Comparison of ENCODE assay signal across 15 mouse cellular contexts in the genomic region with DNA sequence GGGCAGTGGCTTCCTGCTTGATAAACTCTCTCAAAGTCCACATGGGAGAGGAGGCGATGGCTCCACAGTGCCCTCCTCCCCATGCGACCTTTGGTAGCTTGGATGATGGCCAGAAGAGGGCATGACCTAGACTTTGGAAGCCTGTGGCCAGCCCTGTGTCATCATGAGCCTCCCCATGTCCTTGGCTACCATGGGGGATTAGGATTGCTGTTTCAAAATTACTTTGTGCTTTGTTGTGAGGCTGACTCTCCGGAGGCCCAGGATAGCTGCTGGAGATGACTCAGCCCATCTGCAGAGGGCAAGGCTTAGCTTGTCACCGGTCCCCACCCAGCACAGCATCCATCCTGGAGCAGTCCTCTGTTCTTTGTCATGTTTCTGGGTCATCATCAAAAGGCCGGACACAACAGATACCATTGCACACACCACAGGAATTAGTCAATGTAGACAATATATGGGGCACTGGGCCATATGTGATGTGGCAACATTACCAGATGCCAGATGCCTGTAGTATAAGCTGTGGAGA. TPM values are rescaled to one million over a fixed set of nuclear protein-coding genes. Genes with fewer than 3 reads are reported as not detected.
DNase-seq lines count a peak whose midpoint lies in the region; ATAC-seq and TF ChIP-seq lines count a peak whose summit lies in the region.
"Had no signal": no experiment of that assay in that cellular context is flagged by ENCODE, and none has a peak within 500 bp of the region (broad histone marks: within the 10 kb centered on the region; RNA-seq: fewer than 3 reads in every experiment).

No protein-coding gene starts in this region.

- H3K4me2 ChIP-seq in kidney, embryonic 16.5 days (replicated peaks; ENCODE audit: low read depth, low read length), result no peak overlapping the region
- H3K4me2 ChIP-seq: limb, embryonic 15.5 days; midbrain, embryonic 13.5 days; neural tube, embryonic 13.5 days had no signal

- no peak for TF ChIP-seq POLR2A in small intestine, adult 2 months (IDR thresholded peaks at IDR 0.05; ENCODE audit: low read depth, low read length)

- H3K9ac ChIP-seq in kidney, embryonic 16.5 days (replicated peaks; ENCODE audit: low read length), result no peak overlapping the region
- H3K9ac ChIP-seq: limb, embryonic 15.5 days; midbrain, embryonic 13.5 days; neural tube, embryonic 13.5 days had no signal

- 80% methylated on average over 5 of the region's 5 CpGs for WGBS in kidney, embryonic 16.5 days
- 41% methylated on average over 5 of the region's 5 CpGs for WGBS in small intestine, adult 2 months

- no peaks in the 10 kb centered on the region for H3K9me3 ChIP-seq in kidney, embryonic 16.5 days (ENCODE audit: low read length)
- H3K9me3 ChIP-seq: forebrain, embryonic 10.5 days; hindbrain, embryonic 10.5 days; limb, embryonic 15.5 days; midbrain, embryonic 13.5 days; neural tube, embryonic 13.5 days had no signal

- no peak for TF ChIP-seq CTCF in small intestine, adult 2 months (IDR thresholded peaks at IDR 0.05; ENCODE audit: extremely low read depth, insufficient read length, insufficient replicate concordance, low read depth, low read length)

- H3K27me3 ChIP-seq in kidney, embryonic 16.5 days (ENCODE audit: insufficient read depth, low read length), result no peaks in the 10 kb centered on the region
- H3K27me3 ChIP-seq in small intestine, adult 2 months (ENCODE audit: control insufficient read depth, insufficient read depth, low read length), result no peaks in the 10 kb centered on the region
- H3K27me3 ChIP-seq: limb, embryonic 15.5 days; midbrain, embryonic 13.5 days; neural tube, embryonic 13.5 days had no signal

- no peaks in the 10 kb centered on the region for H3K4me1 ChIP-seq in kidney, embryonic 16.5 days (ENCODE audit: insufficient read depth, low read length)
- H3K4me1 ChIP-seq in small intestine, adult 2 months (ENCODE audit: control insufficient read depth, insufficient read depth, insufficient read length, low read length), result peaks cover 13% of the 10 kb centered on the region
- H3K4me1 ChIP-seq: forebrain, embryonic 10.5 days; limb, embryonic 15.5 days; midbrain, embryonic 13.5 days; neural tube, embryonic 13.5 days had no signal

- no peaks in the 10 kb centered on the region for H3K36me3 ChIP-seq in kidney, embryonic 16.5 days (ENCODE audit: insufficient read depth, low read length)
- 0 out of 2 replicates have a peak, but pooled peaks cover under 1% of the 10 kb centered on the region for H3K36me3 ChIP-seq in small intestine, adult 2 months (ENCODE audit: control insufficient read depth, insufficient read depth, low read length)
- H3K36me3 ChIP-seq: forebrain, embryonic 10.5 days; hindbrain, embryonic 10.5 days; limb, embryonic 15.5 days; neural tube, embryonic 13.5 days had no signal

- no peak overlapping the region for H3K27ac ChIP-seq in kidney, embryonic 16.5 days (ENCODE audit: low read length)
- H3K27ac ChIP-seq in small intestine, adult 2 months (ENCODE audit: insufficient read depth, low read depth, low read length), result peak overlapping the region; percentile 82; the same call in 1 of the 2 replicates
- H3K27ac ChIP-seq: forebrain, embryonic 10.5 days; hindbrain, embryonic 10.5 days; limb, embryonic 15.5 days; midbrain, embryonic 13.5 days; neural tube, embryonic 13.5 days had no signal

- peak; percentile 74 for DNase-seq in kidney, adult 18-20 months
- peak; percentile 66 for DNase-seq in adrenal gland, adult 8-10 months
- peak; percentile 76 for DNase-seq in kidney, postnatal 14 days
- DNase-seq in right cerebral cortex, postnatal 25 days, result no peak
- DNase-seq in heart, adult 11 months, result no peak
- DNase-seq: heart, adult 18-20 months; thymus, adult 2 months had no signal

- no peak for ATAC-seq in kidney, embryonic 16.5 days (ENCODE audit: low FRiP score, low TSS enrichment)
- no peak for ATAC-seq in megakaryocyte, adult 5-6 weeks (ENCODE audit: poor library complexity, severe bottlenecking)
- ATAC-seq: midbrain, embryonic 13.5 days had no signal

- H3K4me3 ChIP-seq in kidney, embryonic 16.5 days (ENCODE audit: low read length), result no peak overlapping the region
- no peak overlapping the region for H3K4me3 ChIP-seq in small intestine, adult 2 months (ENCODE audit: low read depth, low read length)
- H3K4me3 ChIP-seq: forebrain, embryonic 10.5 days; hindbrain, embryonic 10.5 days; limb, embryonic 15.5 days; midbrain, embryonic 13.5 days; neural tube, embryonic 13.5 days had no signal

RNA-seq across cellular contexts. Expression of a gene that starts 34.9 kb away (rescaled TPM):
- 0.92 and 1.1 TPM in 2 replicates for polyA plus RNA-seq in kidney, embryonic 16.5 days (2015; fragmentation: Nextera tagmentation; extraction: Ambion mirVana)
- total RNA-seq in adrenal gland, adult 8-10 months (2022), result 10 to 100 TPM in 1 of 4 experiments, 1 to 10 TPM in 3; 2.8 to 10.0 (median 4.6) TPM
- polyA plus RNA-seq in small intestine, adult 2 months (2012; rRNA removed), result 1.2 and 1.7 TPM in 2 replicates
- total RNA-seq in megakaryocyte, adult 5-6 weeks (2015), result 0.66 and 0.91 TPM in 2 replicates
- total RNA-seq in megakaryocyte, adult 5-6 weeks (2017), result 1.1 and 1.5 TPM in 2 replicates

RNA-seq across cellular contexts. Expression of a gene that starts 40.4 kb away (rescaled TPM):
- polyA plus RNA-seq in kidney, embryonic 16.5 days (2015; fragmentation: Nextera tagmentation; extraction: Ambion mirVana), result 8.0 and 8.3 TPM in 2 replicates
- total RNA-seq in adrenal gland, adult 8-10 months (2022), result 10 to 100 TPM; 18.9 to 21.9 (median 20.6) TPM
- polyA plus RNA-seq in small intestine, adult 2 months (2012; rRNA removed), result 2.9 and 5.3 TPM in 2 replicates
- 0.62 and 0.89 TPM in 2 replicates for total RNA-seq in megakaryocyte, adult 5-6 weeks (2015)
- 0.89 and 1.1 TPM in 2 replicates for total RNA-seq in megakaryocyte, adult 5-6 weeks (2017)

RNA-seq across cellular contexts. Expression of a gene that starts 42.3 kb away (rescaled TPM):
- polyA plus RNA-seq in kidney, embryonic 16.5 days (2015; fragmentation: Nextera tagmentation; extraction: Ambion mirVana), result 18.2 and 19.6 TPM in 2 replicates
- 10 to 100 TPM; 47.2 to 58.3 (median 53.6) TPM for total RNA-seq in adrenal gland, adult 8-10 months (2022)
- 9.3 and 11.3 TPM in 2 replicates for polyA plus RNA-seq in small intestine, adult 2 months (2012; rRNA removed)
- total RNA-seq in megakaryocyte, adult 5-6 weeks (2015), result 19.8 and 24.2 TPM in 2 replicates
- total RNA-seq in megakaryocyte, adult 5-6 weeks (2017), result 8.8 and 11.4 TPM in 2 replicates

Comparison
In these comparisons a context has a peak if more than half of its experiments do, and no peak if none do; other contexts are left out.
1. DNase-seq: peak in kidney, adult 18-20 months (single experiment), adrenal gland, adult 8-10 months (single experiment) and kidney, postnatal 14 days (single experiment); none in right cerebral cortex, postnatal 25 days (single experiment) and heart, adult 11 months (single experiment).
2. RNA of a gene that starts 40.4 kb away (total RNA-seq): 18.9 to 21.9 TPM in adrenal gland, adult 8-10 months; 0.62 to 1.1 TPM in megakaryocyte, adult 5-6 weeks; every median in the first group is over 4 times any median in the second.